Mouse (Mus musculus) lung, postnatal 0 days (tissue): ENCODE data around the gene Nkain2.

Experiments used
- CTCF ChIP-seq: IDR thresholded peaks from 2 replicates; pipeline ENCODE4 v1.5.1; 2016; ENCODE audit warnings: antibody characterized with exemption, mild to moderate bottlenecking
- EP300 ChIP-seq: IDR thresholded peaks from 2 replicates; pipeline ENCODE4 v1.6.1; 2016; ENCODE audit warnings: antibody characterized with exemption, mild to moderate bottlenecking, control low read depth

- TF ChIP-seq CTCF (no peak), EP300 (no peak)
Measured at GRCm38 (mm10) chr10:31899501-31899900, 990.8 kb downstream of the Nkain2 start.
